Mouse (Mus musculus) left cerebral cortex, adult 11 months (tissue): Measurements from ENCODE around the gene Casp8ap2.

Experiments used
- DNase-seq: peaks from one replicate; pipeline ENCODE4 v3.0.0; 2022; ENCODE audit warnings: low spot score

The Casp8ap2 gene

GRCm38 (mm10) chr4:32669825-32670224, 54.6 kb downstream of the Casp8ap2 start:
- DNase-seq: no peak

GRCm38 (mm10) chr4:32674025-32674424, 58.8 kb downstream of the Casp8ap2 start:
- no peak for DNase-seq

- DNase-seq: no peak
These were observed 62.2 kb downstream of the Casp8ap2 start for GRCm38 (mm10) chr4:32677471-32677870.

GRCm38 (mm10) chr4:32680843-32681242, 65.6 kb downstream of the Casp8ap2 start:
- no peak for DNase-seq

GRCm38 (mm10) chr4:32682471-32682870, 67.2 kb downstream of the Casp8ap2 start:
- DNase-seq: no peak

GRCm38 (mm10) chr4:32683061-32683582, 67.9 kb downstream of the Casp8ap2 start:
- no peak for DNase-seq
